Mouse (Mus musculus) CH12.LX (cell line): ENCODE measurements at regions not wholly inside any gene's neighbourhood (a gene's known extent, or its start where the extent isn't known, plus 50 kb on each side); places are given as distances from the start of the nearest gene placed in this dataset.

ENCODE experiments used
- DNase-seq: peaks from one replicate; pipeline ENCODE4 v3.0.0-alpha.2; 2013; ENCODE audit errors: extremely low read depth
- H3K27ac ChIP-seq: 2 replicates; pipeline ENCODE4 v1.5.1; 2012; ENCODE audit warnings: low read depth, mild to moderate bottlenecking, control low read depth, moderate library complexity; ENCODE audit not compliant: insufficient read depth
- H3K27me3 ChIP-seq: replicated peaks from 2 replicates; pipeline ENCODE3; 2012; ENCODE audit warnings: inconsistent platforms
- H3K36me3 ChIP-seq, 2 experiments: replicated peaks in 1 of 2; 2 replicates each; pipeline versions ENCODE3 to v1.6.1; 2012; ENCODE audit warnings: inconsistent platforms in 1 of 2, low read length in 1 of 2, mild to moderate bottlenecking in 1 of 2, mixed read lengths in 1 of 2, moderate library complexity in 1 of 2; ENCODE audit not compliant: control insufficient read depth in 1 of 2, insufficient read depth in 1 of 2
- H3K4me1 ChIP-seq, 2 experiments: 2 replicates each; pipeline ENCODE4 v1.6.1; 2012; ENCODE audit warnings: inconsistent platforms in 1 of 2, moderate library complexity in 1 of 2; ENCODE audit not compliant: insufficient read depth in 2 of 2, control insufficient read depth in 1 of 2
- H3K4me2 ChIP-seq: 2 replicates; pipeline ENCODE4 v1.6.1; 2012; ENCODE audit warnings: low read depth, mild to moderate bottlenecking, control low read depth; ENCODE audit not compliant: poor library complexity, insufficient read depth, severe bottlenecking
- H3K4me3 ChIP-seq, 3 experiments: fragments of 150-350 bp in 1 of 3; sonication (generic) in 1 of 3; replicated peaks in 1 of 3; 2 replicates each; pipeline versions ENCODE3 to v1.5.1; 2011 to 2012; ENCODE audit warnings: low read depth in 2 of 3, low read length in 2 of 3, mild to moderate bottlenecking in 2 of 3, moderate library complexity in 2 of 3, control low read depth in 1 of 3, improper control_type of control experiment in 1 of 3, inconsistent platforms in 1 of 3, mixed read lengths in 1 of 3; ENCODE audit not compliant: poor library complexity in 1 of 3
- H3K79me2 ChIP-seq: replicated peaks from 2 replicates; pipeline ENCODE4 v1.6.1; 2012; ENCODE audit warnings: mild to moderate bottlenecking, moderate library complexity; ENCODE audit not compliant: control insufficient read depth, poor library complexity, insufficient read depth, severe bottlenecking; ENCODE audit errors: extremely low read depth
- H3K9ac ChIP-seq: 2 replicates; pipeline ENCODE4 v1.6.1; 2012; ENCODE audit warnings: low read depth, mild to moderate bottlenecking, control low read depth, moderate library complexity; ENCODE audit not compliant: insufficient read depth
- H3K9me3 ChIP-seq: replicated peaks from 2 replicates; pipeline ENCODE3; 2012; ENCODE audit warnings: low read length, inconsistent platforms, mixed read lengths
- CHD2 ChIP-seq: IDR thresholded peaks from 2 replicates; pipeline ENCODE4 v1.6.1; 2011; ENCODE audit warnings: low read length, improper control_type of control experiment
- ETS1 ChIP-seq: conservative IDR thresholded peaks from 2 replicates; pipeline ENCODE4 v1.6.1; 2012; ENCODE audit warnings: low read depth, mild to moderate bottlenecking, inconsistent platforms, low read length, improper control_type of control experiment, moderate library complexity
- KAT2A ChIP-seq: IDR thresholded peaks from 2 replicates; pipeline ENCODE4 v1.6.1; 2012; ENCODE audit warnings: low read length, improper control_type of control experiment, inconsistent platforms; ENCODE audit not compliant: insufficient replicate concordance
- MYC ChIP-seq: IDR thresholded peaks from 2 replicates; pipeline ENCODE4 v1.6.1; 2011; ENCODE audit warnings: low read depth, mild to moderate bottlenecking, improper control_type of control experiment, low read length
- RAD21 ChIP-seq: IDR thresholded peaks from 2 replicates; pipeline ENCODE4 v1.6.1; 2011; ENCODE audit warnings: low read depth, mild to moderate bottlenecking, low read length, improper control_type of control experiment, moderate library complexity
- RCOR1 ChIP-seq: conservative IDR thresholded peaks from 2 replicates; pipeline ENCODE4 v1.6.1; 2012; ENCODE audit warnings: low read depth, mild to moderate bottlenecking, inconsistent platforms, low read length, improper control_type of control experiment
- SIN3A ChIP-seq: IDR thresholded peaks from 2 replicates; pipeline ENCODE4 v1.6.1; 2012; ENCODE audit warnings: low read length, improper control_type of control experiment, inconsistent platforms
- SMC3 ChIP-seq: IDR thresholded peaks from 2 replicates; pipeline ENCODE4 v1.6.1; 2011; ENCODE audit warnings: low read depth, low read length, improper control_type of control experiment
- TBP ChIP-seq: conservative IDR thresholded peaks from 2 replicates; pipeline ENCODE4 v1.6.1; 2011; ENCODE audit warnings: low read depth, low read length, improper control_type of control experiment
- USF2 ChIP-seq: conservative IDR thresholded peaks from 2 replicates; pipeline ENCODE4 v1.6.1; 2011; ENCODE audit warnings: low read depth, low read length, improper control_type of control experiment
- ZC3H11A ChIP-seq: IDR thresholded peaks from 2 replicates; pipeline ENCODE4 v1.6.1; 2012; ENCODE audit warnings: low read depth, mild to moderate bottlenecking, inconsistent platforms, low read length, improper control_type of control experiment
- ZMIZ1 ChIP-seq: IDR thresholded peaks from 2 replicates; pipeline ENCODE4 v1.6.1; 2012; ENCODE audit warnings: low read depth, mild to moderate bottlenecking, inconsistent platforms, low read length, improper control_type of control experiment
- ZNF384 ChIP-seq: IDR thresholded peaks from 2 replicates; pipeline ENCODE4 v1.6.1; 2012; ENCODE audit warnings: low read depth, low read length, improper control_type of control experiment, inconsistent platforms
- dilution Hi-C: fragments of 300-500 bp; cut with MboI; formaldehyde crosslinking; loops from 2 replicates; pipeline ENCODE4 v1.14.3; 2020; ENCODE audit warnings: low sequenced_read_pairs; ENCODE audit not compliant: extremely low pct_unique_long_range_greater_than_20kb, extremely low pct_ligation_motif_present
- in situ Hi-C: fragments of 300-500 bp; cut with MboI; formaldehyde crosslinking; loops from 3 replicates; pipeline ENCODE4 v1.14.3; 2019; ENCODE audit warnings: low sequenced_read_pairs, low pct_ligation_motif_present, low pct_unique_long_range_greater_than_20kb, mixed read lengths

DNA sequence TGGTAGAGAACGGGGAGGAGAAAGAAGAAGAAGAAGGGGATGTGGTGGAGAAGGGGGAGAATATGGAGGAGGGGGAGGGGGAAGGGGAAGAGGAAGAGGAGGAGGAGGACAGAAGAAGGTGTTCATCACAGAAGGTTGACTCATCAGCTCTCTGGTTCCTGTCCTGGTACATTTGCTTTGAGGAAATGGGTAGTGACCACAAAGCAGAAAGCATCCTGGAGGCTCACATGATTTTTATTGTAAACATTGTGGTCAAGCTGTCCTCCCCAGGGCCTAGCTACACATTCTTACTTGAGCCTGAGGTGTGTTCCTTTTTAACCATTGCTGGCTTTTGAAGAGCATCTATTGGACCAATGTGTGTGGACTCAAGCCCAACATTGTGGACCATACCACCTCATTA lies 865.8 kb downstream of the Tmem114 start:
- H3K27ac ChIP-seq = no peak overlapping the region

DNA sequence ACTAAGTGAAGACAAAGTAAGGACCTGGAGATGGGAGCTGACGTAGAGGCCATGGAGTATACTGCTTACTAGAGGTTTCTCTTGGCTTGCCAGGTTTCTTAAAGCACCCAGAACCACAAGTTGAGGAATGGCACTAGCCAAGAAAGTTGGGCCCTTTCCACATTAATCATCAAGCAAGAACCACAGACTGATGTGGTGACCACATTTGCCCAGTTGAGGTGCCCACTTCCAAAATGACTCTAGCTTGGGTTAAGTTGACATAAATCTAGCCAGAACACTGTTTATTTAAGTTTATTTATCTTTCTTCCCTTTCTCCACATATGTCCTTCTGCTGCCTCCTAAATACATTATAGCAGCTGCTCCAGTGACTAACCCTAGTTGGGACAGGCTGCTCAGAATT lies 866.3 kb downstream of the Tmem114 start:
- Histone ChIP-seq H3K27ac (no peak overlapping the region), H3K4me3 (no peak overlapping the region), H3K9ac (no peak overlapping the region), H3K79me2 (no peaks in the 10 kb centered on the region), H3K27me3 (no peaks in the 10 kb centered on the region), H3K4me1 (no peaks in the 10 kb centered on the region), H3K36me3 (no peaks in the 10 kb centered on the region), H3K9me3 (peaks cover 82% of the 10 kb centered on the region), H3K4me2 (no peak overlapping the region)
- dilution Hi-C loops = no loop called here
- no peak for TF ChIP-seq CHD2
- TF ChIP-seq, all 38 proteins: peak for 0
- in situ Hi-C loops = no loop called here
- DNase-seq = no peak

More for the DNA sequence above, 865.8 kb downstream of the Tmem114 start:
- H3K36me3 ChIP-seq = no peaks in the 10 kb centered on the region
- H3K9me3 ChIP-seq = peaks cover 78% of the 10 kb centered on the region
- H3K4me1 ChIP-seq = no peaks in the 10 kb centered on the region
- in situ Hi-C loops = no loop called here
- no peaks in the 10 kb centered on the region for H3K79me2 ChIP-seq
- no peaks in the 10 kb centered on the region for H3K27me3 ChIP-seq
- H3K4me3 ChIP-seq = no peak overlapping the region
- no peak for DNase-seq
- H3K4me2 ChIP-seq = no peak overlapping the region
- H3K9ac ChIP-seq = no peak overlapping the region
- dilution Hi-C loops = no loop called here
- no peak for TF ChIP-seq RAD21
- no peak for TF ChIP-seq ZC3H11A
- no peak for TF ChIP-seq USF2
- TF ChIP-seq SIN3A = no peak
- TF ChIP-seq KAT2A = no peak
- no peak for TF ChIP-seq ZMIZ1
- no peak for TF ChIP-seq RCOR1
- no peak for TF ChIP-seq ETS1

DNA sequence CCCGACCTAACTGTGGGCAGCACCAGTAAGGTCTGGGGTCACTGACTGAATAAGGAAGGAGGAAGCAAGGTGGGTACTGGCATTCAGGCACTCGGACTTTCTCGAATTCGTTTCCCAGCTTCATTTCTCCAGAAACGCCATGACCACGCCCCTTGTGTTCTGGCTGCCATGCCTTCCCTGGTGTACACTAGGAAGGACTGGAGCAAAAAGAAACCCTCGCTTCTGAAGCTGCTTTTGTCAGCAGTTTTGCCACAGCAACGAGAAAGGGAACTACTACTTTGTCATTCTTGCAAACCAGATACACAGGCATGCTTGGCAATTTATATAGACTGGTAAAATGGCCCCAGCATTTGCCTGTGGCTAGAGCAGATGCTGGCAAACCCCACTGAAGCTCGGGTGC lies 869.0 kb downstream of the Tmem114 start:
- Histone ChIP-seq H3K36me3 (no peaks in the 10 kb centered on the region), H3K27ac (no peak overlapping the region), H3K9me3 (peaks cover 88% of the 10 kb centered on the region), H3K9ac (no peak overlapping the region), H3K4me2 (no peak overlapping the region), H3K4me1 (no peaks in the 10 kb centered on the region), H3K79me2 (no peaks in the 10 kb centered on the region), H3K4me3 (no peak overlapping the region), H3K27me3 (no peaks in the 10 kb centered on the region)
- in situ Hi-C loops = no loop called here
- dilution Hi-C loops = no loop called here
- TF ChIP-seq USF2 (no peak), RCOR1 (no peak), TBP (no peak), SMC3 (no peak), MYC (no peak), RAD21 (no peak), ZNF384 (no peak)
- DNase-seq = no peak
